Mouse (Mus musculus) olfactory bulb, adult 2 months (tissue): ENCODE results near the gene Rnf187.

Source experiments
- CTCF ChIP-seq: fragments of 200-500 bp; IDR thresholded peaks from 2 replicates; pipeline ENCODE4 v1.5.1; 2012; ENCODE audit warnings: low read depth, mild to moderate bottlenecking, low read length, moderate library complexity; ENCODE audit not compliant: insufficient read depth
- POLR2A ChIP-seq: fragments of 200-500 bp; IDR thresholded peaks from 2 replicates; pipeline ENCODE4 v1.6.1; 2012; ENCODE audit warnings: mild to moderate bottlenecking, low read depth, low read length, moderate library complexity; ENCODE audit not compliant: insufficient read depth

- TF ChIP-seq CTCF (no peak), POLR2A (no peak)
These were observed 20.6 kb upstream of the Rnf187 start for GRCm38 (mm10) chr11:58959186-58959825.
